Comparison of ENCODE assay signal across 13 mouse cellular contexts in genomic region chr14:9811847-9812321, GRCm38 (mm10).
DNase-seq lines count a peak whose midpoint lies in the region; ATAC-seq and TF ChIP-seq lines count a peak whose summit lies in the region.
"Had no signal": no experiment of that assay in that cellular context is flagged by ENCODE, and none has a peak within 500 bp of the region (broad histone marks: within the 10 kb centered on the region; RNA-seq: fewer than 3 reads in every experiment).

No protein-coding gene starts in this region.

- WGBS in kidney, postnatal 0 days = 37% methylated on average over 9 of the region's 9 CpGs
- WGBS in kidney, embryonic 14.5 days = 36% methylated on average over 9 of the region's 9 CpGs
- 37% methylated on average over 9 of the region's 9 CpGs for WGBS in hindbrain, postnatal 0 days
- 55% methylated on average over 9 of the region's 9 CpGs for WGBS in midbrain, postnatal 0 days

- H3K9me3 ChIP-seq in kidney, postnatal 0 days (replicated peaks; ENCODE audit: low read length) = no peaks in the 10 kb centered on the region
- H3K9me3 ChIP-seq in kidney, embryonic 14.5 days (ENCODE audit: control insufficient read depth, low read length) = no peaks in the 10 kb centered on the region
- no peaks in the 10 kb centered on the region for H3K9me3 ChIP-seq in hindbrain, postnatal 0 days (ENCODE audit: low read length)
- H3K9me3 ChIP-seq in midbrain, postnatal 0 days (ENCODE audit: low read length) = no peaks in the 10 kb centered on the region

- peak; percentile 34 to 41 for DNase-seq in cerebellum, postnatal 10 days
- DNase-seq in cerebellum, adult 11-12 months = no peak
- DNase-seq in kidney, postnatal 0 days (ENCODE audit: low spot score) = peak; percentile 55
- DNase-seq in hindbrain, postnatal 0 days (ENCODE audit: low spot score) = peak; percentile 48
- DNase-seq in midbrain, postnatal 0 days (ENCODE audit: low spot score) = peak; percentile 49
- no peak for DNase-seq in thymus, adult 18-20 months
- no peak for DNase-seq in adipocyte (ENCODE audit: low spot score)
- DNase-seq: adrenal gland, adult 2 months; cerebellum, adult 11 months; gastrocnemius, postnatal 25 days; lung, embryonic 14.5 days had no signal

- no peak overlapping the region for H3K9ac ChIP-seq in kidney, postnatal 0 days (ENCODE audit: low read depth, low read length)
- no peak overlapping the region for H3K9ac ChIP-seq in kidney, embryonic 14.5 days (ENCODE audit: low read depth, low read length)
- no peak overlapping the region for H3K9ac ChIP-seq in hindbrain, postnatal 0 days (replicated peaks; ENCODE audit: low read length)
- no peak overlapping the region for H3K9ac ChIP-seq in midbrain, postnatal 0 days (replicated peaks; ENCODE audit: low read length, poor library complexity, severe bottlenecking)
- H3K9ac ChIP-seq: lung, embryonic 14.5 days had no signal

- H3K27ac ChIP-seq in kidney, postnatal 0 days = no peak overlapping the region
- H3K27ac ChIP-seq in kidney, embryonic 14.5 days (ENCODE audit: low read depth, low read length) = no peak overlapping the region
- no peak overlapping the region for H3K27ac ChIP-seq in hindbrain, postnatal 0 days
- no peak overlapping the region for H3K27ac ChIP-seq in midbrain, postnatal 0 days (ENCODE audit: low read depth, low read length)
- H3K27ac ChIP-seq: left cerebral cortex, adult 2 months had no signal

- H3K4me3 ChIP-seq in kidney, postnatal 0 days (replicated peaks; ENCODE audit: low read depth, low read length) = no peak overlapping the region
- H3K4me3 ChIP-seq in kidney, embryonic 14.5 days (ENCODE audit: low read length) = no peak overlapping the region
- no peak overlapping the region for H3K4me3 ChIP-seq in hindbrain, postnatal 0 days (ENCODE audit: low read length)
- no peak overlapping the region for H3K4me3 ChIP-seq in midbrain, postnatal 0 days (ENCODE audit: low read depth, low read length)
- H3K4me3 ChIP-seq: left cerebral cortex, adult 2 months had no signal

- H3K4me2 ChIP-seq in kidney, postnatal 0 days (ENCODE audit: low read length) = no peak overlapping the region
- no peak overlapping the region for H3K4me2 ChIP-seq in kidney, embryonic 14.5 days (replicated peaks; ENCODE audit: low read depth, low read length)
- H3K4me2 ChIP-seq in hindbrain, postnatal 0 days (ENCODE audit: low read depth, low read length) = peak overlapping the region; percentile 19; the same call in 1 of the 2 replicates
- no peak overlapping the region for H3K4me2 ChIP-seq in midbrain, postnatal 0 days (ENCODE audit: low read depth, low read length, poor library complexity, severe bottlenecking)
- H3K4me2 ChIP-seq: lung, embryonic 14.5 days had no signal

- H3K4me1 ChIP-seq in kidney, postnatal 0 days (replicated peaks; ENCODE audit: insufficient read depth, low read length) = no peaks in the 10 kb centered on the region
- H3K4me1 ChIP-seq in kidney, embryonic 14.5 days (ENCODE audit: control insufficient read depth, insufficient read depth, low read length) = no peaks in the 10 kb centered on the region
- H3K4me1 ChIP-seq in hindbrain, postnatal 0 days (ENCODE audit: insufficient read depth, low read length) = peaks cover 7% of the 10 kb centered on the region; the same call in 1 of the 2 replicates
- no peaks in the 10 kb centered on the region for H3K4me1 ChIP-seq in midbrain, postnatal 0 days (ENCODE audit: insufficient read depth, low read length)

- H3K36me3 ChIP-seq in kidney, postnatal 0 days (ENCODE audit: insufficient read depth, low read length) = no peaks in the 10 kb centered on the region
- H3K36me3 ChIP-seq in kidney, embryonic 14.5 days (ENCODE audit: control insufficient read depth, insufficient read depth, low read length) = no peaks in the 10 kb centered on the region
- H3K36me3 ChIP-seq in hindbrain, postnatal 0 days (ENCODE audit: insufficient read depth, low read length) = no peaks in the 10 kb centered on the region
- H3K36me3 ChIP-seq in midbrain, postnatal 0 days (ENCODE audit: insufficient read depth, low read length) = no peaks in the 10 kb centered on the region

- no peaks in the 10 kb centered on the region for H3K27me3 ChIP-seq in kidney, postnatal 0 days (ENCODE audit: insufficient read depth, low read length)
- H3K27me3 ChIP-seq in kidney, embryonic 14.5 days (ENCODE audit: control insufficient read depth, insufficient read depth, low read length) = no peaks in the 10 kb centered on the region
- no peaks in the 10 kb centered on the region for H3K27me3 ChIP-seq in hindbrain, postnatal 0 days (ENCODE audit: insufficient read depth, low read length)
- H3K27me3 ChIP-seq in midbrain, postnatal 0 days (ENCODE audit: insufficient read depth, low read length) = no peaks in the 10 kb centered on the region

- TF ChIP-seq CTCF in kidney, postnatal 0 days (IDR thresholded peaks at IDR 0.05; ENCODE audit: low read depth) = no peak
- TF ChIP-seq CTCF in hindbrain, postnatal 0 days (IDR thresholded peaks at IDR 0.05; ENCODE audit: low read depth) = no peak
- TF ChIP-seq CTCF in midbrain, postnatal 0 days (IDR thresholded peaks at IDR 0.05) = no peak

- ATAC-seq in kidney, postnatal 0 days (replicated peaks; ENCODE audit: low FRiP score, low read depth) = no peak
- no peak for ATAC-seq in kidney, embryonic 14.5 days (ENCODE audit: low FRiP score, low TSS enrichment)
- 0 out of 2 replicates have a peak, but pooled peaks have one; percentile 49 for ATAC-seq in hindbrain, postnatal 0 days
- ATAC-seq in midbrain, postnatal 0 days (ENCODE audit: low FRiP score) = no peak

Comparison
In these comparisons a context has a peak if more than half of its experiments do, and no peak if none do; other contexts are left out.
1. DNase-seq: peak in cerebellum, postnatal 10 days (2 of 2), kidney, postnatal 0 days (single experiment), hindbrain, postnatal 0 days (single experiment) and midbrain, postnatal 0 days (single experiment); none in cerebellum, adult 11-12 months (single experiment), thymus, adult 18-20 months (0 of 2) and adipocyte (single experiment).